Mouse (Mus musculus) liver, postnatal 0 days (tissue): ENCODE measurements at regions not wholly inside any gene's neighbourhood (a gene's known extent, or its start where the extent isn't known, plus 50 kb on each side); places are given as distances from the start of the nearest gene placed in this dataset.

Source experiments
- CTCF ChIP-seq: sonication (generic); IDR thresholded peaks from 2 replicates; pipeline ENCODE4 v1.5.1; 2016; ENCODE audit warnings: antibody characterized with exemption, low read depth
- EP300 ChIP-seq: IDR thresholded peaks from 2 replicates; pipeline ENCODE4 v1.6.1; 2016; ENCODE audit warnings: antibody characterized with exemption, low read depth, mild to moderate bottlenecking

- no peak for TF ChIP-seq EP300
- no peak for TF ChIP-seq CTCF
These were observed 209.7 kb downstream of the Ktn1 start for GRCm38 (mm10) chr14:47857731-47858556.
